Mouse (Mus musculus): ENCODE results near the gene Hoxb7.

DNA sequence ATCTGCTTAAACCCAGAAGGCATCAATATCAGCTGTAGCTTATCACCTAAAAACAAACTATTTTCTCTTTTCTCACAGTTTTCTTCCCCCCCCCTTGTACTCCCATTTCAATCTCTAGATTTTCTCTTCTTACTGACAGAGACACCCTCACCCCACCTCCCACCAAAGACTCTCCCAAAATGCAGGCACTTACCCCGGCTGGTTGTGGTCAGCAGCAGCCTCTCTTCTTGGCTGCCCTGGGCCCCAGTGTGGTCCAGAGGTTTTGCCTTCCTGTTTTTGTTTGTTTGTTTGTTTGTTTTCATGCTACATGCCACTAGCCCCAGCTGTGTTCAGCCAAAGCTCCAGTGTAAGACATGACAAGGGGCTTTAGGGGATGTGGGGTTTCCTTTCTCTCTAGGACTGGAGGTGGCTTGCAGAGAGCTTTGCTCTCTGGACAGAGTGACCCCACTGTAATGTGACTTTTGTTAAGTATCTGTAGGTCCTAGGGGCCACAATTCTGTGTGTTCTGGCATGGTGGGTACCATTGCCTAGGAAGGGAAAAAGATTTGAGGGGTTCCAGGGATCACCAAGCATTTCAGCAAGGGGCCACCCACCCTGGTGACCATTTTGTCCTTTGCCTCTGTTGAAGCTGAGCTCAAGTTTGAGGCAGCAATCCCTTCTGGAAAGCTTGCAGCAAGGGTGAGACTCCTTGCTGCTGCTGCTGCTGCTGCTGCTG lies 18.2 kb upstream of the Hoxb7 start:
- no peak for TF ChIP-seq HCFC1 (IDR thresholded peaks at IDR 0.05; ENCODE audit: borderline replicate concordance, insufficient read depth, low read length)
- no peak for TF ChIP-seq ZC3H11A (IDR thresholded peaks at IDR 0.05; ENCODE audit: borderline replicate concordance, low read depth, low read length)
- no peak for TF ChIP-seq MAFK (IDR thresholded peaks at IDR 0.05; ENCODE audit: insufficient read depth, low read depth, low read length)
